Mouse (Mus musculus) lung, embryonic 16.5 days (tissue): ENCODE measurements around the gene Zfp618. TPM values are rescaled to one million over a fixed set of nuclear protein-coding genes. Genes with fewer than 3 reads are reported as not detected.

Experiments used
- ATAC-seq: fragments of 200-750 bp; cut with Nextera tagmentation; 2 replicates; pipeline ENCODE4 v1.8.0; 2017; ENCODE audit warnings: low read depth, mild to moderate bottlenecking, moderate library complexity
- H3K27ac ChIP-seq: fragments of 300-500 bp; sonication (generic); 2 replicates; pipeline ENCODE4 v1.5.1; 2014; ENCODE audit warnings: mild to moderate bottlenecking, control low read depth, low read length
- H3K27me3 ChIP-seq: fragments of 300-500 bp; sonication (generic); 2 replicates; pipeline ENCODE4 v1.6.1; 2014; ENCODE audit warnings: low read depth, low read length, mixed read lengths; ENCODE audit not compliant: control insufficient read depth, insufficient read depth
- H3K36me3 ChIP-seq: fragments of 300-500 bp; sonication (generic); 2 replicates; pipeline ENCODE4 v1.6.1; 2014; ENCODE audit warnings: low read length; ENCODE audit not compliant: control insufficient read depth, insufficient read depth
- H3K4me1 ChIP-seq: fragments of 300-500 bp; sonication (generic); replicated peaks from 2 replicates; pipeline ENCODE4 v1.6.1; 2014; ENCODE audit warnings: low read length, mixed read lengths; ENCODE audit not compliant: control insufficient read depth, insufficient read depth
- H3K4me2 ChIP-seq: fragments of 300-500 bp; sonication (generic); 2 replicates; pipeline ENCODE4 v1.6.1; 2014; ENCODE audit warnings: low read depth, low read length, control low read depth
- H3K4me3 ChIP-seq: fragments of 300-500 bp; sonication (generic); 2 replicates; pipeline ENCODE4 v1.5.1; 2014; ENCODE audit warnings: mild to moderate bottlenecking, low read length, control low read depth
- H3K9ac ChIP-seq: fragments of 300-500 bp; sonication (generic); 2 replicates; pipeline ENCODE4 v1.6.1; 2014; ENCODE audit warnings: low read length, control low read depth
- H3K9me3 ChIP-seq: fragments of 300-500 bp; sonication (generic); 2 replicates; pipeline ENCODE4 v1.6.1; 2016; ENCODE audit warnings: low read length; ENCODE audit not compliant: control insufficient read depth
- WGBS: fragments of 180-500 bp; shearing (Covaris S2); extraction: QIAGEN DNeasy Blood & Tissue Kit; methylation state at CpG from one replicate; pipeline ENCODE4 v1.1.7; 2014; 5-methylcytosine and 5-hydroxymethylcytosine counted together
- polyA plus RNA-seq: library from polyadenylated mRNA; unstranded; fragments of >200 nt; fragmentation: Nextera tagmentation; extraction: Ambion mirVana; gene quantifications from 2 replicates; pipeline ENCODE4 v1.2.1, GENCODE M21; 2015

Zfp618 gene
- polyA plus RNA-seq, 1 experiment from 2014 or later: 26.7 TPM

DNA sequence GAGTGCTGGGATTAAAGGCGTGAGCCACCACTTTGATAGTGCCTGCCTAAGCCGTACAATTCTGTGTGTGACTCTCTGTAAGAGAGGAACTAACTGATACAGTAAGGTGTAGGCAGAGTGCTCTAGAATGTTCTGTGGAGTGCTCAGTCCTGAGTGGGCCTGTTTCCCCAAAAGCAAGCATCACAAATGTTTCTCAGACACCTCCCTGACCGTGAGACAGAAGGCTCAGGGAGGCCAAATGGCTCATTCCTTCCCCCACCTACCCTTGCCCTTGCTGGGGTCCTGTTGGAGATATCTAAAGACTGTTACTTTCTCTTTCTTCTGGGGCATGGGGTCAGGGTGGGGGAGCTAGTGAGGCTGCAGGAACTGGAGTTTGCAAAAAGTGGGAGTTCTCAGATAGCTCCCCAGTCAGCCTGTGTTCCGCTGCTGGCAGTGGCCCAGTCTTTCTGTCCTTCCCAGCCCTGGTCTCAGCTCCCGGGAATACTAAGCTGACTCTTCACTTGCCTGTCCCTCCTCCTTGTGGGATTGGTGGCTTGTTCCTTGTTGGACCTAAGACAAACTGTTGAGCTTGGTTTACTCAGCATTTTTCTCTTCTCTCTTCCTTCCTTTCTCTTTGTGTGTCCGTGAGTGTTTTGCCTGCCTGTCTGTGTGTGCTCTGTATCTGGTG, 55.8 kb downstream of the Zfp618 start:
- Histone ChIP-seq H3K4me2 (no peak overlapping the region), H3K27ac (no peak overlapping the region), H3K9ac (no peak overlapping the region), H3K4me3 (no peak overlapping the region), H3K27me3 (no peaks in the 10 kb centered on the region), H3K36me3 (no peaks in the 10 kb centered on the region), H3K9me3 (no peaks in the 10 kb centered on the region), H3K4me1 (peaks cover 15% of the 10 kb centered on the region)
- peak; percentile 81 for ATAC-seq
- WGBS: 47% methylated on average over 6 of the region's 6 CpGs

DNA sequence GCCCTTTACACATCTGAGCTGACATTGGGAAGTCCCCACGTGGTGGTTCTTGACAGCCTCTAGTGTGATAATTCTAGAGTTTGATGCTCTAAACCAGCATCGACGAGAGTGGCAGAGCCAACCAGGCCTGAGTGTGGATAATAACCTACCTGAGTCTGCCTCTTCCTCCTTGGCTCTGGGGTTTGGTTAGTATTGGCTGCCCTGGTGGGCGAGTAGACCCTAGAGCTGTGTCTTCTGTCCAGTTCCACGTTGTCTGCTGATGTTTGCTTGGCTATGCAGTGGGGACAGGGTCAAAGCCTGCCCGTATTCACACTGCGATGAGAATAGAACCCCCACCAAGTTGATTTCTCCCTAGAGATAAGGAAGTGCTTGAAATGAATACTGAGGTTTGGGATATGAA, 58.1 kb downstream of the Zfp618 start:
- ATAC-seq: no peak
- Histone ChIP-seq H3K4me3 (no peak overlapping the region), H3K4me2 (no peak overlapping the region), H3K27ac (no peak overlapping the region), H3K4me1 (peaks cover 15% of the 10 kb centered on the region), H3K9ac (no peak overlapping the region), H3K36me3 (no peaks in the 10 kb centered on the region), H3K27me3 (no peaks in the 10 kb centered on the region), H3K9me3 (no peaks in the 10 kb centered on the region)
- 90% methylated on average over 7 of the region's 7 CpGs for WGBS

- no peak overlapping the region for H3K4me3 ChIP-seq
- no peak for ATAC-seq
- H3K27ac ChIP-seq: no peak overlapping the region
- H3K4me2 ChIP-seq: no peak overlapping the region
- no peaks in the 10 kb centered on the region for H3K36me3 ChIP-seq
- no peak overlapping the region for H3K9ac ChIP-seq
- 94% methylated on average over 7 of the region's 7 CpGs for WGBS
- no peaks in the 10 kb centered on the region for H3K9me3 ChIP-seq
- no peaks in the 10 kb centered on the region for H3K27me3 ChIP-seq
- H3K4me1 ChIP-seq: peaks cover 15% of the 10 kb centered on the region
Observed at GRCm38 (mm10) chr4:63024098-63024497, 58.7 kb downstream of the Zfp618 start.

DNA sequence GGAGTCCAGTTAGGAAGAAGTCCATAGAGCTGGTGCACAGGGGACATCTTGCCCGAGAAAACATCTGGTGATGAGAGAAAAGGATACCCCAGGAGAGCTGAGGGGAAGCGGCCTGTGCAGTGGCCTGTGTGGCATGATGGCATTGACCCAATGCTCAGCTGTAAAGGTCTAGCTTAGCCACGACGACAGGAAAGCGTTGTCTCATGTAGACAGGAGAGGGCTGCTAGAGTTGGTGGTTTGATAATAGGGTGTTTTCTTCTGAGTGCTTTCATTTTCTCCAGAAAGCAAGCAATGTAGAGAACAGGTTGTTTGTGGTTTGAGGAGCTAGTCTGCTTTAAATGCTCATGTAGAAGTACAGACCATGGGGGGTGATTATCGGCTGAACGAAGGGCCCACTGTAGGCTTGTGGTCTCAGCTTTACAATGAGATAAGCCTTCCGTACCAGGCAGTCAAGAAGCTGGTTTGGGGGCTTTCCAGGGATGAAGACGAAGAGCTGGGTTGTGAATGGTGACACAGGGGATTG, 59.4 kb downstream of the Zfp618 start:
- H3K9ac ChIP-seq: no peak overlapping the region
- peaks cover 8% of the 10 kb centered on the region for H3K4me1 ChIP-seq
- no peaks in the 10 kb centered on the region for H3K9me3 ChIP-seq
- no peak overlapping the region for H3K27ac ChIP-seq
- no peaks in the 10 kb centered on the region for H3K27me3 ChIP-seq
- H3K4me3 ChIP-seq: no peak overlapping the region
- H3K36me3 ChIP-seq: no peaks in the 10 kb centered on the region
- ATAC-seq: no peak
- WGBS: 70% methylated on average over 9 of the region's 9 CpGs
- no peak overlapping the region for H3K4me2 ChIP-seq

DNA sequence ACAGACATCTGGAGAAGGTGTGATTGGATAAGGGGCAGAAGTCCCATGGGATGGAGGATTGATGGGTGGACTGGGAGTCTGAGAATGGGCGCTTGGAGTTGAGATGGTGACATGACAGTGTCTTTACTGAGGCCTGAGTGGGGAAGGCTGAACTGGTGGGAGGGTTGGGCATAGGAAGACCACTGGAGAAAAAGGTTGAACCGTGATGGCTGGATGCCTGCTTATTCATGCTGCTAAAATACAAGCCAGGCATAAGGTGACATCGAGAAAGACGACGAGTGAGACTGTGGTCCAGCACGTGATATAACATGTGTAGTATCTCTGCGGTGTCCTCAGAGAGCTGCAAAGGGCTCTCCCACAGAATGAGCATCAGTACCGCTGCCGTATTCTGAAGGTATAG, 59.9 kb downstream of the Zfp618 start:
- peaks cover 7% of the 10 kb centered on the region for H3K4me1 ChIP-seq
- no peak overlapping the region for H3K27ac ChIP-seq
- H3K27me3 ChIP-seq: no peaks in the 10 kb centered on the region
- H3K36me3 ChIP-seq: no peaks in the 10 kb centered on the region
- no peak overlapping the region for H3K4me3 ChIP-seq
- H3K9ac ChIP-seq: no peak overlapping the region
- H3K4me2 ChIP-seq: no peak overlapping the region
- H3K9me3 ChIP-seq: no peaks in the 10 kb centered on the region
- no peak for ATAC-seq
- WGBS: 85% methylated on average over 9 of the region's 9 CpGs

GRCm38 (mm10) chr4:63026286-63026685, 60.9 kb downstream of the Zfp618 start:
- H3K4me2 ChIP-seq: no peak overlapping the region
- no peaks in the 10 kb centered on the region for H3K27me3 ChIP-seq
- H3K4me1 ChIP-seq: peaks cover 5% of the 10 kb centered on the region
- no peaks in the 10 kb centered on the region for H3K36me3 ChIP-seq
- no peaks in the 10 kb centered on the region for H3K9me3 ChIP-seq
- H3K9ac ChIP-seq: no peak overlapping the region
- no peak overlapping the region for H3K27ac ChIP-seq
- WGBS: 89% methylated on average over 3 of the region's 3 CpGs
- ATAC-seq: peak; percentile 21; the same call in 1 of the 2 replicates
- H3K4me3 ChIP-seq: no peak overlapping the region

- no peak overlapping the region for H3K4me3 ChIP-seq
- peaks cover 10% of the 10 kb centered on the region for H3K4me1 ChIP-seq
- no peak overlapping the region for H3K27ac ChIP-seq
- no peaks in the 10 kb centered on the region for H3K9me3 ChIP-seq
- peak; percentile 57; the same call in 1 of the 2 replicates for ATAC-seq
- H3K36me3 ChIP-seq: no peaks in the 10 kb centered on the region
- H3K9ac ChIP-seq: no peak overlapping the region
- H3K4me2 ChIP-seq: no peak overlapping the region
- H3K27me3 ChIP-seq: no peaks in the 10 kb centered on the region
Observed at GRCm38 (mm10) chr4:63027451-63027850, 62.1 kb downstream of the Zfp618 start.

- no peaks in the 10 kb centered on the region for H3K36me3 ChIP-seq
- H3K27ac ChIP-seq: no peak overlapping the region
- ATAC-seq: no peak
Observed at GRCm38 (mm10) chr4:63030157-63030556, 64.8 kb downstream of the Zfp618 start.

GRCm38 (mm10) chr4:63031240-63031639, 65.9 kb downstream of the Zfp618 start:
- Histone ChIP-seq H3K4me1 (peaks cover 13% of the 10 kb centered on the region), H3K27me3 (no peaks in the 10 kb centered on the region), H3K4me2 (no peak overlapping the region), H3K9ac (no peak overlapping the region), H3K36me3 (no peaks in the 10 kb centered on the region), H3K27ac (peak overlapping the region; percentile 94), H3K9me3 (no peaks in the 10 kb centered on the region), H3K4me3 (no peak overlapping the region)
- ATAC-seq: no peak
- 86% methylated on average over 4 of the region's 4 CpGs for WGBS

More at GRCm38 (mm10) chr4:63030157-63030556, 64.8 kb downstream of the Zfp618 start:
- Histone ChIP-seq H3K9me3 (no peaks in the 10 kb centered on the region), H3K4me3 (no peak overlapping the region), H3K27me3 (no peaks in the 10 kb centered on the region), H3K9ac (no peak overlapping the region), H3K4me1 (peaks cover 13% of the 10 kb centered on the region), H3K4me2 (no peak overlapping the region)
- WGBS: 58% methylated on average over 5 of the region's 5 CpGs
